Mouse (Mus musculus): ENCODE measurements around the gene Gfra1.
A peak's percentile ranks its signal among the peaks of the same experiment; 100 is the strongest.

Gene Gfra1

GRCm38 (mm10) chr19:58455496-58456061 lies at the start of gene Gfra1:
Gene Gfra1 (minus strand): TSS chr19:58455909.
- peak; percentile 53 for DNase-seq

- DNase-seq: no peak
Measured at GRCm38 (mm10) chr19:58500049-58500448, 44.3 kb upstream of the Gfra1 start.

- DNase-seq: no peak
Measured at GRCm38 (mm10) chr19:58499420-58499966, 43.8 kb upstream of the Gfra1 start.

GRCm38 (mm10) chr19:58497106-58497505 lies 41.4 kb upstream of the Gfra1 start:
- no peak for DNase-seq

GRCm38 (mm10) chr19:58486686-58487085 lies 31.0 kb upstream of the Gfra1 start:
- no peak for DNase-seq

GRCm38 (mm10) chr19:58482373-58482977 lies 26.8 kb upstream of the Gfra1 start:
- no peak for DNase-seq

GRCm38 (mm10) chr19:58474251-58474650 lies 18.5 kb upstream of the Gfra1 start:
- no peak for DNase-seq

GRCm38 (mm10) chr19:58469421-58469820 lies 13.7 kb upstream of the Gfra1 start:
- peak; percentile 96 for DNase-seq

- DNase-seq: no peak
Measured at GRCm38 (mm10) chr19:58468331-58468730, 12.6 kb upstream of the Gfra1 start.

- DNase-seq: no peak
Measured at GRCm38 (mm10) chr19:58463755-58464154, 8.0 kb upstream of the Gfra1 start.

- DNase-seq: no peak
Measured at GRCm38 (mm10) chr19:58460361-58461022, 4.8 kb upstream of the Gfra1 start.

- DNase-seq: no peak
Measured at GRCm38 (mm10) chr19:58456491-58457061, 867 bp upstream of the Gfra1 start.

- peak; percentile 37 for DNase-seq
Measured at GRCm38 (mm10) chr19:58455061-58455495, 631 bp downstream of the Gfra1 start.

- peak; percentile 50 for DNase-seq
Measured at GRCm38 (mm10) chr19:58454261-58455060, 1.2 kb downstream of the Gfra1 start.

GRCm38 (mm10) chr19:58453581-58453980 lies 2.1 kb downstream of the Gfra1 start:
- DNase-seq: peak; percentile 17

GRCm38 (mm10) chr19:58452941-58453551 lies 2.7 kb downstream of the Gfra1 start:
- DNase-seq: peak; percentile 17

- no peak for DNase-seq
Measured at GRCm38 (mm10) chr19:58452178-58452819, 3.4 kb downstream of the Gfra1 start.

GRCm38 (mm10) chr19:58451323-58451722 lies 4.4 kb downstream of the Gfra1 start:
- no peak for DNase-seq

GRCm38 (mm10) chr19:58450716-58451115 lies 5.0 kb downstream of the Gfra1 start:
- DNase-seq: peak; percentile 19

GRCm38 (mm10) chr19:58442785-58443732 lies 12.7 kb downstream of the Gfra1 start:
- no peak for DNase-seq

- DNase-seq: no peak
Measured at GRCm38 (mm10) chr19:58441785-58442184, 13.9 kb downstream of the Gfra1 start.

Data from right cerebral cortex, postnatal 14 days (tissue).